Mouse (Mus musculus) heart, postnatal 0 days (tissue): ENCODE results near the gene Ppp1r15b. TPM values are rescaled to one million over a fixed set of nuclear protein-coding genes. Genes with fewer than 3 reads are reported as not detected.

Experiments used
- ATAC-seq: fragments of 200-750 bp; cut with Nextera tagmentation; 2 replicates; pipeline ENCODE4 v1.8.0; 2017; ENCODE audit warnings: low read depth, moderate number of reproducible peaks, moderate library complexity; ENCODE audit not compliant: insufficient read depth
- DNase-seq: peaks from one replicate; pipeline ENCODE4 v3.0.0-alpha.2; 2016; ENCODE audit warnings: low spot score
- H3K27ac ChIP-seq: fragments of 300-500 bp; sonication (generic); 2 replicates; pipeline ENCODE4 v1.5.1; 2014; ENCODE audit warnings: low read depth, mild to moderate bottlenecking
- H3K27me3 ChIP-seq: fragments of 300-500 bp; sonication (generic); 2 replicates; pipeline ENCODE4 v1.6.1; 2014; ENCODE audit warnings: low read length, mixed read lengths; ENCODE audit not compliant: control insufficient read depth, insufficient read depth
- H3K36me3 ChIP-seq: fragments of 300-500 bp; sonication (generic); replicated peaks from 2 replicates; pipeline ENCODE4 v1.6.1; 2014; ENCODE audit warnings: low read length, mixed read lengths; ENCODE audit not compliant: control insufficient read depth, insufficient read depth
- H3K4me1 ChIP-seq: fragments of 300-500 bp; sonication (generic); 2 replicates; pipeline ENCODE4 v1.6.1; 2014; ENCODE audit warnings: antibody characterized with exemption; ENCODE audit not compliant: control insufficient read depth, insufficient read depth
- H3K4me2 ChIP-seq: fragments of 300-500 bp; sonication (generic); 2 replicates; pipeline ENCODE4 v1.6.1; 2014; ENCODE audit warnings: low read depth, mild to moderate bottlenecking, low read length, moderate library complexity
- H3K4me3 ChIP-seq: fragments of 300-500 bp; sonication (generic); 2 replicates; pipeline ENCODE4 v1.5.1; 2014; ENCODE audit warnings: low read depth, low read length
- H3K9ac ChIP-seq: fragments of 300-500 bp; sonication (generic); replicated peaks from 2 replicates; pipeline ENCODE4 v1.6.1; 2014; ENCODE audit warnings: low read depth, low read length, mixed read lengths
- H3K9me3 ChIP-seq: fragments of 300-500 bp; sonication (generic); replicated peaks from 2 replicates; pipeline ENCODE4 v1.6.1; 2016; ENCODE audit warnings: low read length; ENCODE audit not compliant: control insufficient read depth
- CTCF ChIP-seq: IDR thresholded peaks from 2 replicates; pipeline ENCODE4 v1.5.1; 2016; ENCODE audit warnings: antibody characterized with exemption, control low read depth, low read depth
- EP300 ChIP-seq: IDR thresholded peaks from 2 replicates; pipeline ENCODE4 v1.6.1; 2016; ENCODE audit warnings: antibody characterized with exemption, low read depth
- WGBS: fragments of 180-500 bp; shearing (Covaris S2); extraction: QIAGEN DNeasy Blood & Tissue Kit; methylation state at CpG from one replicate; pipeline ENCODE4 v1.1.7; 2014; 5-methylcytosine and 5-hydroxymethylcytosine counted together
- polyA plus RNA-seq: library from polyadenylated mRNA; unstranded; fragments of >200 nt; fragmentation: Nextera tagmentation; extraction: Ambion mirVana; gene quantifications from 2 replicates; pipeline ENCODE4 v1.2.1, GENCODE M21; 2015
- total RNA-seq: library from RNA; depleted of rRNA; stranded (reverse); fragments of >200 nt; gene quantifications from 2 replicates; pipeline ENCODE4 v1.2.3, GENCODE M21; 2014; ENCODE audit warnings: low replicate concordance; rRNA removed

Ppp1r15b gene
- total and polyA plus RNA-seq, 2 experiments from 2014 or later, result 12.2 to 24.4 TPM

DNA sequence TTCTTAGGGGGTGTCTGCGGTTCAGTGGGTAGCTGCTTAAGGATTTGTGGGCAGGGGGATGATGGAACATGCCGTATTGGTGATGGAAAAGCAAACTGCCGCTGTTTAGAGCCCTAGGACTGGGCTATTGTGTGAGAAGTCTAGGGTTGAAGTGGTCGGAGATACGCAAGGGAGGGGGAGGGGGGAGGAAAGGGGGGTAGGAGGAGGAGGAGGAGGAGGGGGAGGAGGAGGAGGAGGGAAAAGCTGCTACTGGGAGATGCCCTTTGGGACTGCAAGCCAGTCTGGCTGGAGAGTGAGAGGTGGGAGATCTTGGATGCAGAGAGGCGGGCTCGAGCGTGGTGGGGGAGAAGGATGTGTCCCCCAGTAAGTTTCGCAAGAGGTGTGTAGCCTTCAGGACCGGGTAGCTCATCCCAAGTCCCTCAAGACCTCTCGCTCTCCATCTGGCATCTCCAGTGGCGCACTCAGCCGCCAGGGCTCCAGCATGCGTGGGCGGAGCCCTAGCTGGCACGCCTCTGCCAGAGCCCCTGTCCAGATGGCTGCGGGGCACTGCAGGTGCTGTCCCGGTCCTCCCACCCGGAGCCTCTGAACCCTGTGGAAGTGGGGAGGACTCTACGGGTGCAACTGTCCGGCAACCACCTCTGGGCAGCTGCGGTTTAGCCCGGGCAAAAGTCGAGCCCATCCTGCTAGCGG is 51.2 kb downstream of the Ppp1r15b start:
- DNase-seq, result no peak

DNA sequence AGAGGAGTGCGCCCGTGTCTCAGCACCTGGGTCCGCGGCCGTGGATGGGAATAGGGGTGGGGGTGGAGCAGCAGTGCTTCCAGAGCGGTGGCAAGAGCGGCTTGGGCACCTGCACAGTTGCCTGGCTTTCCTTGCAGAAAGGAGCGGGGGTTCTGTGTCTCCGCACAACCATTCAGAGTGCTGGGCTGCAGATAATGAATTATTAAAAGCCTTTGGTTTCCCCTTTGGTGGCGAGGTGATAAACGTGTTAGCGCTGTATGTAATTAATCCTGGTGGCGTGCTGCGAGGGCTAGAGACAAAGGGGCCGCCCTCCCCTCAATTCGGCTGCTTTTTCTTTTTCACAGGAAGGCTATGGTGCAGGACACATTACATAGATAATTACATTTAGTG is 51.8 kb downstream of the Ppp1r15b start:
- WGBS, result 3% methylated on average over 16 of the region's 16 CpGs
- H3K27me3 ChIP-seq, result 0 out of 2 replicates have a peak, but pooled peaks cover 12% of the 10 kb centered on the region
- H3K4me1 ChIP-seq, result no peaks in the 10 kb centered on the region; the same call in none of the 2 replicates
- H3K9ac ChIP-seq, result 0 out of 2 replicates have a peak overlapping the region, but pooled peaks have one; percentile 24
- no peak overlapping the region for H3K27ac ChIP-seq
- no peaks in the 10 kb centered on the region for H3K36me3 ChIP-seq
- H3K4me3 ChIP-seq, result peak overlapping the region; percentile 44
- no peaks in the 10 kb centered on the region for H3K9me3 ChIP-seq
- DNase-seq, result no peak
- peak overlapping the region; percentile 69 for H3K4me2 ChIP-seq
- TF ChIP-seq CTCF (no peak), EP300 (no peak)
- ATAC-seq, result no peak

More for the DNA sequence above, 51.2 kb downstream of the Ppp1r15b start:
- 0 out of 2 replicates have a peak overlapping the region, but pooled peaks have one; percentile 24 for H3K9ac ChIP-seq
- no peak overlapping the region for H3K27ac ChIP-seq
- no peaks in the 10 kb centered on the region; the same call in none of the 2 replicates for H3K4me1 ChIP-seq
- H3K36me3 ChIP-seq, result no peaks in the 10 kb centered on the region
- no peak for ATAC-seq
- TF ChIP-seq EP300 (no peak), CTCF (no peak)
- WGBS, result under 1% methylated on average over 22 of the region's 25 CpGs
- 0 out of 2 replicates have a peak, but pooled peaks cover 12% of the 10 kb centered on the region for H3K27me3 ChIP-seq
- no peaks in the 10 kb centered on the region for H3K9me3 ChIP-seq
- H3K4me2 ChIP-seq, result peak overlapping the region; percentile 69
- peak overlapping the region; percentile 44 for H3K4me3 ChIP-seq

DNA sequence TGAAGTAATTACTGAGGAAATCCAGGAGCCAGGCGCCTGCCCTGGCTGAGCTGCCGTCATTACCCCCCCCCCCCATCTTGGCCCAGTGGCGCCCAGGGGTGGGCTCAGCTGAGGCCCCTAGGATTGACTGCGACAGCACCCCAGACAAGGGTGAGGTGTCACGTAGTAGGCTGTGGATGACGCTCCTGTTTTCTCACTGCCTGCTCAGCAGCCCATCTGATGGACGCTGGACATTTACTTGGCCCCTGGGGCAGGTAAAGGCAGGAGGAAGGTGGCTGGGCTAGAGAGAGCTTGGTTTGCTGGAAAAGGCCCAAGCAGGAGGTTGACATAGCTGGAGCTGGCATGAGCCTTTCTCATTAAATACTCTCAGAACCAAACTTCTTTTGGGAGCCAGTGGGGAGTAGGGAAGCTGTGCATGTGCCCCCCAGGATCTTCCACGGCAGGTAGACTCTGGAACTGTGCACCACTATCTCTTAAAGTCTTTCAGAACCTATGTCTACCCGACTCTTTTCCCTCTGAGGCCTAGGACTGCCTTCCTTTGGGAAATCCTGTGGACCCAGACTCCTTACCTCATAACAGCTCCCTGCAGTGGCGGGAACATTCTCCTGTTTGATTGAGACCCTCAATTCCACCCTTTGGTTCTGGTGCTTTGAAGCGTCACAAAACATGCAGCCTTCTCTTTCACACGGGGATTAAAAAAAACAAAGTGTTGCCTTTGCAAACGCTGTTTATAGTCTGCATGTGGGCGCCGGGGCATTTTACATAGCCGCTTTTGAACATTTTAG is 52.4 kb downstream of the Ppp1r15b start:
- WGBS, result 63% methylated on average over 16 of the region's 16 CpGs
- TF ChIP-seq EP300 (no peak), CTCF (no peak)
- no peaks in the 10 kb centered on the region for H3K36me3 ChIP-seq
- DNase-seq (no peak), ATAC-seq (no peak)
- no peak overlapping the region for H3K27ac ChIP-seq
- H3K4me2 ChIP-seq, result peak overlapping the region; percentile 69
- no peak overlapping the region for H3K9ac ChIP-seq
- no peaks in the 10 kb centered on the region for H3K9me3 ChIP-seq
- peaks cover 2% of the 10 kb centered on the region for H3K4me1 ChIP-seq
- H3K27me3 ChIP-seq, result 0 out of 2 replicates have a peak, but pooled peaks cover 12% of the 10 kb centered on the region
- peak overlapping the region; percentile 44; the same call in 1 of the 2 replicates for H3K4me3 ChIP-seq

DNA sequence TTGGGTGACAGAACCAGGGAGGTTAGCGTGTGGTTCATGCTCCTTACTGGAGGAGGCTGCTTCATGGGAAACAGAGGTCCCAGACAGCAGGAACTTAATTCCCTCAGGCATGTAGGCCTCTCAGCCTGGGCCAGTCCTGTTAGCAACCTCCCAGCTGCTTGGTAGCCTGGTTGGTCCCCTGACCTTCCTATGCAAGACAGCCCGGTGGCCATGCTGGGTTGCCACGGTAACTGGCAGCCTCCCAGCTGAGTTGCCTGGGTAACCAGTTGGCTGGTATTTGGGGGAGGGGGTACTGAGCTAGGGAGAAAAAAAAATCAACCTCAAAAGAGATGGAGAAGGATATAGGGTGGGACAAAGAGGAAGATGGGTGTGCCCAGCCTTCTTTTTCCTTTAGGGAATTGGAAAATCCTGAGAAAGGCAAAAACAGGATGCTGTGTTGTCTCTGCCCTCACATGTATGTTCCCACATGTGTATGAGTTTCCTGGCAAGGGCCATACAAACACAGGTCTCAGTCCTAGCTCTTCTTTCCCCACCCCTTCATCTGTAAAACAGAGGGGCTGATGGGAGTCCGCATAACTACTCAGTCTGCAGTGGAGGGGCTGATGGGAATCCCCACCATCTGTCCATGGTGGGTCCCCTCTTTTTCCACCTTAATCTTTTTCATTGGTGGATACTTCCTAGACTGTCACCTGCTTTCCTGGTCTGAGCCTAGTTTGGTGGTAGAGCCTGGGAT is 57.2 kb downstream of the Ppp1r15b start:
- TF ChIP-seq CTCF (no peak), EP300 (no peak)
- H3K27me3 ChIP-seq, result 0 out of 2 replicates have a peak, but pooled peaks cover 3% of the 10 kb centered on the region
- 0 out of 2 replicates have a peak, but pooled peaks cover 9% of the 10 kb centered on the region for H3K4me1 ChIP-seq
- 0 out of 2 replicates have a peak, but pooled peaks have one; percentile 18 for ATAC-seq
- DNase-seq, result no peak
- peak overlapping the region; percentile 38; the same call in 1 of the 2 replicates for H3K27ac ChIP-seq
- H3K4me2 ChIP-seq, result 0 out of 2 replicates have a peak overlapping the region, but pooled peaks have one; percentile 25
- WGBS, result 33% methylated on average over 4 of the region's 4 CpGs
- no peaks in the 10 kb centered on the region for H3K36me3 ChIP-seq
- no peak overlapping the region for H3K4me3 ChIP-seq
- H3K9me3 ChIP-seq, result no peaks in the 10 kb centered on the region
- H3K9ac ChIP-seq, result no peak overlapping the region

DNA sequence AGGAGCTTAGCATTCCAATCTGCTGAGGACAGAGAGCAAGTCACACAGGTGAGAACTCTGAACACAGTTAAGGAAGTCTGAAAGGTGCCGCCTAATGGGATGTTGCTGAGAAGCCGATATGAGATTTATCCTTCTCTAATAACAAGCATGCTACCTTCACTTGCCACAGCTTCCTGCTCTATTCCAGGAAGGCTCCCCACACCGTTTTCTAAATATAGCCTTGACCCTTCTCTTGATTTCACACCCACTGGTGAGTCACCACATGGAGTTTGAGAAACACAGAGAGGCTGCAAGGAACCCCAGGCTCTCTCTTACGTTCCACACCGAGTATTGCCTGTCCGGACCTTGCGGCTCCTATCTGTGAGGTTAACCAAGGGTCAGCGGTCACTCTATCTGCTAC is 57.8 kb downstream of the Ppp1r15b start:
- no peaks in the 10 kb centered on the region for H3K27me3 ChIP-seq
- peak; percentile 20; the same call in 1 of the 2 replicates for ATAC-seq
- no peak overlapping the region for H3K4me3 ChIP-seq
- H3K4me2 ChIP-seq, result peak overlapping the region; percentile 25; the same call in 1 of the 2 replicates
- 0 out of 2 replicates have a peak, but pooled peaks cover 9% of the 10 kb centered on the region for H3K4me1 ChIP-seq
- 42% methylated on average over 8 of the region's 8 CpGs for WGBS
- no peak for TF ChIP-seq CTCF
- TF ChIP-seq EP300, result no peak
- no peaks in the 10 kb centered on the region for H3K9me3 ChIP-seq
- peak overlapping the region; percentile 38; the same call in 1 of the 2 replicates for H3K27ac ChIP-seq
- H3K9ac ChIP-seq, result no peak overlapping the region
- H3K36me3 ChIP-seq, result no peaks in the 10 kb centered on the region
- peak; percentile 46 for DNase-seq

Other genes starting within 250 kb of the Ppp1r15b start
- 29.5 and 42.2 TPM in 2 replicates for gene Mdm4, start 100.6 kb upstream of the Ppp1r15b start, total RNA-seq
- gene Mdm4, start 100.6 kb upstream of the Ppp1r15b start, polyA plus RNA-seq, result 11.9 and 13.4 TPM in 2 replicates
- 16.3 and 17.4 TPM in 2 replicates for gene Pik3c2b, start 85.5 kb upstream of the Ppp1r15b start, total RNA-seq
- 7.6 and 7.8 TPM in 2 replicates for gene Pik3c2b, start 85.5 kb upstream of the Ppp1r15b start, polyA plus RNA-seq
- 19.2 and 36.1 TPM in 2 replicates for gene Plekha6, start 33.1 kb downstream of the Ppp1r15b start, total RNA-seq
- 4.8 and 7.0 TPM in 2 replicates for gene Plekha6, start 33.1 kb downstream of the Ppp1r15b start, polyA plus RNA-seq
- gene Golt1a, start 178.7 kb downstream of the Ppp1r15b start, total RNA-seq, result not detected in 2 replicates
- gene Golt1a, start 178.7 kb downstream of the Ppp1r15b start, polyA plus RNA-seq, result not detected in 2 replicates
- not detected in 2 replicates for gene Kiss1, start 190.7 kb downstream of the Ppp1r15b start, total RNA-seq
- not detected in 2 replicates for gene Kiss1, start 190.7 kb downstream of the Ppp1r15b start, polyA plus RNA-seq
- not detected in 2 replicates for gene Ren1, start 219.4 kb downstream of the Ppp1r15b start, total RNA-seq
- gene Ren1, start 219.4 kb downstream of the Ppp1r15b start, polyA plus RNA-seq, result 0.07 and 0.52 TPM in 2 replicates
- 0.31 and 1.3 TPM in 2 replicates for gene Etnk2, start 232.4 kb downstream of the Ppp1r15b start, total RNA-seq
- gene Etnk2, start 232.4 kb downstream of the Ppp1r15b start, polyA plus RNA-seq, result 0.41 and 0.97 TPM in 2 replicates